Mouse (Mus musculus): ENCODE data around the gene Tmprss6. TPM values are rescaled to one million over a fixed set of nuclear protein-coding genes. Genes with fewer than 3 reads are reported as not detected.

Gene Tmprss6
- polyA plus RNA-seq, 1 experiment, result 0.47 TPM

DNA sequence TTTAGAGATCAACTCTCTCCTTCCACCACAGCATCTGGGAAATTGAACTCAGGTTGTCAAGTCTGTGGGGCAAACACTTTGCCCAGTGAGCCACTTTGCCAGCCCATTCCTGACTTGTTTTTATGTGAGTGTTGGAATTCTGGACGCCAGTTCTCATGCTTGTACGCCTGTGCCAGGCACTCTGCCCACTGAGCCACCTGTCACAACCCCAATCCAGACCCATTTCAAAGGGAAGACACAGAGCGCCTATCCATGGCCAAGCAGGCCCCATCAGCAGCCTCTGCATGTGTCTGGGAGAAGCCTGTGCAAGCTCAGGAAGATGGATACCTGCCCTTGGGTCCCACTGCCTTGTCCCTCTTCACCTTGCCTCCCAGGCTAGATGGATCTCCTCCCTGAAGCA is 22.9 kb upstream of the Tmprss6 start:
- Histone ChIP-seq H3K4me1 (ENCODE audit: control insufficient read depth, insufficient read depth, low read length) (no peaks in the 10 kb centered on the region), H3K27ac (ENCODE audit: control insufficient read depth, insufficient read depth, low read depth, low read length, poor library complexity) (no peak overlapping the region), H3K4me3 (replicated peaks; ENCODE audit: control insufficient read depth, low read depth, low read length) (no peak overlapping the region)
- WGBS, result 66% methylated on average over 3 of the region's 3 CpGs
- TF ChIP-seq POLR2A (IDR thresholded peaks at IDR 0.05; ENCODE audit: borderline replicate concordance, control insufficient read depth, low read depth, low read length) (no peak), CTCF (IDR thresholded peaks at IDR 0.05; ENCODE audit: control insufficient read depth, insufficient read depth, low read length) (no peak)

- WGBS, result 73% methylated on average over 8 of the region's 8 CpGs
- Histone ChIP-seq H3K4me1 (ENCODE audit: control insufficient read depth, insufficient read depth, low read length) (no peaks in the 10 kb centered on the region), H3K4me3 (replicated peaks; ENCODE audit: control insufficient read depth, low read depth, low read length) (no peak overlapping the region), H3K27ac (ENCODE audit: control insufficient read depth, insufficient read depth, low read depth, low read length, poor library complexity) (no peak overlapping the region; the same call in 1 of the 2 replicates)
- no peak for TF ChIP-seq POLR2A (IDR thresholded peaks at IDR 0.05; ENCODE audit: borderline replicate concordance, control insufficient read depth, low read depth, low read length)
Measured at GRCm38 (mm10) chr15:78489906-78490305, 21.5 kb upstream of the Tmprss6 start.

DNA sequence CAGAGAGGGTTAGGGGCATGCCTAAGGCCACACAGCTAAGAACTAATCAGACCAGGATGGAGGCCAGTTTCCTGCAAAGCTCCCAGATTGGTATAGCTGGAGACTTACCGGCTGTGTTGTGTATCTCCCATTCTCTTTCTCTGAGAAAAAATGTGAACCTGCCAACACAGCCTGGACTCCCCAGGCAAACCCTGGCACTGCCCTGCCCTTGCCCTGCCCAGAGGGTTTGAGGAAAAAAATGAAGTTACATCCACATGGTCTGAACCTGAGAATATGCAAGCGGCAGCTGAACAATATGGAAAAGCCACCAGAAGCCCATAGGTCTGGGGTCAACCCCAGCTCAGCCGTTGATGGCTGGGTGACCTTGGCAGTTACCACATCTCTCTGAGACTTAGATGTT is 20.8 kb upstream of the Tmprss6 start:
- no peak for TF ChIP-seq POLR2A (IDR thresholded peaks at IDR 0.05; ENCODE audit: borderline replicate concordance, control insufficient read depth, low read depth, low read length)
- TF ChIP-seq CTCF (IDR thresholded peaks at IDR 0.05; ENCODE audit: control insufficient read depth, insufficient read depth, low read length), result no peak
- no peak overlapping the region for H3K27ac ChIP-seq (ENCODE audit: control insufficient read depth, insufficient read depth, low read depth, low read length, poor library complexity)
- H3K4me1 ChIP-seq (ENCODE audit: control insufficient read depth, insufficient read depth, low read length), result no peaks in the 10 kb centered on the region
- 92% methylated on average over 3 of the region's 3 CpGs for WGBS
- H3K4me3 ChIP-seq (replicated peaks; ENCODE audit: control insufficient read depth, low read depth, low read length), result no peak overlapping the region

DNA sequence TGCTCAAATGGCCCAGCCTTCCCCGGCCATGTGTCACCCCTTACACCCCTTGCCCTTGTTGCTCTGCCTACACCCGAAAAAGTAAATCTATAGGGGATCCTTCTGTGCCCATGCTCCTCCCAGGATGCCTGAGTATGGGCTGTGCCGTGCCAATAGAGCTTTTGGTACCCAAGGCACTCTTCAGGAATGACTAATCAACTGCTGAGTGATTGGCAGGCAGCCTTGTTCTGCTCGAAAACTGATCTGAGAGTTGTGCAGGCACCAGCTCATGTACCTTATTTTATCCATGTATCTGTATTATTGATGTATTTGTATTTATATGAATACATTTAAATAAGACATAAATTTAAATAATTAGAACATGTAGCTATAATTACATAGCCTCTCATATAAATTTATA is 18.6 kb upstream of the Tmprss6 start:
- H3K4me1 ChIP-seq (ENCODE audit: control insufficient read depth, insufficient read depth, low read length), result no peaks in the 10 kb centered on the region
- no peak for TF ChIP-seq POLR2A (IDR thresholded peaks at IDR 0.05; ENCODE audit: borderline replicate concordance, control insufficient read depth, low read depth, low read length)
- TF ChIP-seq CTCF (IDR thresholded peaks at IDR 0.05; ENCODE audit: control insufficient read depth, insufficient read depth, low read length), result no peak
- no peak overlapping the region for H3K27ac ChIP-seq (ENCODE audit: control insufficient read depth, insufficient read depth, low read depth, low read length, poor library complexity)
- 53% methylated on average over 4 of the region's 4 CpGs for WGBS
- H3K4me3 ChIP-seq (replicated peaks; ENCODE audit: control insufficient read depth, low read depth, low read length), result no peak overlapping the region

DNA sequence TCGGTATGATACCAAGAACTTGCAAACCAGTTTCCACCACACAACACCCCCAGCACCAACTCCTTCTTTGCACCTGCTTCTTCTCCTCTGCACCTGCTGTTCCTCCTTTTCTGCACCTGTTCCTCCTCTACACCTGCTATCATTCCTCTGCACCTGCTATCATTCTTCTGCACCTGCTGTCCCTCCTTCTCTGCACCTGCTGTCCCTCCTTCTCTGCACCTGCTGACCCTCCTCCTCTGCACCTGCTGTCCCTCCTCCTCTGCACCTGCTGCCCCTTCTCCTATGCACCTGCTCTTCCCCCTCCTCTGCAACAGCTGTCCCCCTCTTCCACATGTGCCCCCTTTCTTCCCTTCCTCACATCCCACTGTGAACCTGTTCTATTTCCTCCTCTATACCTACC is 18.1 kb upstream of the Tmprss6 start:
- no peak for TF ChIP-seq CTCF (IDR thresholded peaks at IDR 0.05; ENCODE audit: control insufficient read depth, insufficient read depth, low read length)
- no peak for TF ChIP-seq POLR2A (IDR thresholded peaks at IDR 0.05; ENCODE audit: borderline replicate concordance, control insufficient read depth, low read depth, low read length)
- Histone ChIP-seq H3K4me3 (replicated peaks; ENCODE audit: control insufficient read depth, low read depth, low read length) (no peak overlapping the region), H3K4me1 (ENCODE audit: control insufficient read depth, insufficient read depth, low read length) (no peaks in the 10 kb centered on the region), H3K27ac (ENCODE audit: control insufficient read depth, insufficient read depth, low read depth, low read length, poor library complexity) (no peak overlapping the region)
- WGBS, result 79% methylated on average over 1 of the region's 1 CpGs

DNA sequence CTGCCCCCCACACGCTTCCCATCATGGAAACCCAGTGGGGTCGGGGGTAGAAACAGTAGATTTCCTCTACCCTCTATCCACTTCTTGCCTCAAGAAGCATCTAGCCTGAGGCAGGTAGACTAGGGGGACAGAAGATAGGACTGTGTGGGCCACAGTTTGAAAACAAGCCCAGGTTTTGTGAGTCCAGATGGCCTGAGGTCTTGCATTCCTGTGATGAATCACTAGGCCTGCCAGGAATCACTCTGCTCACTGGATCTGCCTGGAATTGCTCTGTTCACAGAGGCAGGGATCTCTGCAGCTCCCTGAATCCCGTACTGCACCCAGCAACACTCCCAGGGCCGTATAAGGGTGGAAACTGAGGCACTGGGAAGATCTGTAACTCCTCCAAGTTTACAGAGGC is 14.9 kb upstream of the Tmprss6 start:
- no peak overlapping the region for H3K27ac ChIP-seq (ENCODE audit: control insufficient read depth, insufficient read depth, low read depth, low read length, poor library complexity)
- TF ChIP-seq POLR2A (IDR thresholded peaks at IDR 0.05; ENCODE audit: borderline replicate concordance, control insufficient read depth, low read depth, low read length), result no peak
- no peak for TF ChIP-seq CTCF (IDR thresholded peaks at IDR 0.05; ENCODE audit: control insufficient read depth, insufficient read depth, low read length)
- H3K4me1 ChIP-seq (ENCODE audit: control insufficient read depth, insufficient read depth, low read length), result no peaks in the 10 kb centered on the region
- 69% methylated on average over 4 of the region's 4 CpGs for WGBS
- no peak overlapping the region for H3K4me3 ChIP-seq (replicated peaks; ENCODE audit: control insufficient read depth, low read depth, low read length)

DNA sequence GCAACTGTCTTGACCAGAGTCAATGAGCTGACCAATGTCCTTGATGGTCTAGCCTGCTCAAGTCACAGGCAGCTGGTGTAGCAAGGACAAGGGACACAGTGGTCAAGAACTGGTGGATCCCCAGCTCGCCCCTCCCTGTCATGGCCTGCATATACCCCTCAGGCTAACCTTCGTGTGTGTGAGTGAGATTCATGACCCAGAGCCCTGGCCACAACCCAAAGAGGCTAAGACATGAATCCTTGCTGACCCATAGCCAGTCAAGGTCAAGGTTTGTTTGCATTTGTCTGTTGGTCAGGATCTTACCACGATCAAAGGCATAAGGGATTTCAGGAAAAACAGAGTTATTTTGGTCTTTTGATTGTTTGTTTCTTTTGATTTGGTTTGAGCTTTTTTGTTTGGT is 14.1 kb upstream of the Tmprss6 start:
- WGBS, result 53% methylated on average over 3 of the region's 3 CpGs
- Histone ChIP-seq H3K4me1 (ENCODE audit: control insufficient read depth, insufficient read depth, low read length) (no peaks in the 10 kb centered on the region), H3K4me3 (replicated peaks; ENCODE audit: control insufficient read depth, low read depth, low read length) (no peak overlapping the region), H3K27ac (ENCODE audit: control insufficient read depth, insufficient read depth, low read depth, low read length, poor library complexity) (no peak overlapping the region)
- TF ChIP-seq POLR2A (IDR thresholded peaks at IDR 0.05; ENCODE audit: borderline replicate concordance, control insufficient read depth, low read depth, low read length) (no peak), CTCF (IDR thresholded peaks at IDR 0.05; ENCODE audit: control insufficient read depth, insufficient read depth, low read length) (no peak)

- H3K4me3 ChIP-seq (replicated peaks; ENCODE audit: control insufficient read depth, low read depth, low read length), result no peak overlapping the region
- no peak for TF ChIP-seq CTCF (IDR thresholded peaks at IDR 0.05; ENCODE audit: control insufficient read depth, insufficient read depth, low read length)
- no peak for TF ChIP-seq POLR2A (IDR thresholded peaks at IDR 0.05; ENCODE audit: borderline replicate concordance, control insufficient read depth, low read depth, low read length)
- no peaks in the 10 kb centered on the region for H3K4me1 ChIP-seq (ENCODE audit: control insufficient read depth, insufficient read depth, low read length)
- 67% methylated on average over 9 of the region's 9 CpGs for WGBS
- H3K27ac ChIP-seq (ENCODE audit: control insufficient read depth, insufficient read depth, low read depth, low read length, poor library complexity), result no peak overlapping the region
Measured at GRCm38 (mm10) chr15:78481448-78482000, 13.1 kb upstream of the Tmprss6 start.

GRCm38 (mm10) chr15:78480991-78481390 is 12.6 kb upstream of the Tmprss6 start:
- TF ChIP-seq POLR2A (IDR thresholded peaks at IDR 0.05; ENCODE audit: borderline replicate concordance, control insufficient read depth, low read depth, low read length) (no peak), CTCF (IDR thresholded peaks at IDR 0.05; ENCODE audit: control insufficient read depth, insufficient read depth, low read length) (no peak)
- Histone ChIP-seq H3K27ac (ENCODE audit: control insufficient read depth, insufficient read depth, low read depth, low read length, poor library complexity) (no peak overlapping the region), H3K4me3 (replicated peaks; ENCODE audit: control insufficient read depth, low read depth, low read length) (no peak overlapping the region), H3K4me1 (ENCODE audit: control insufficient read depth, insufficient read depth, low read length) (no peaks in the 10 kb centered on the region)
- WGBS, result 15% methylated on average over 2 of the region's 2 CpGs
